Mouse (Mus musculus) right cerebral cortex, adult 2 months (tissue): ENCODE results near the gene 6030445D17Rik.

Experiments
- DNase-seq, 2 experiments: peaks; one replicate each; pipeline ENCODE4 v3.0.0; 2021 to 2022; ENCODE audit warnings: low spot score in 2 of 2

6030445D17Rik gene

DNA sequence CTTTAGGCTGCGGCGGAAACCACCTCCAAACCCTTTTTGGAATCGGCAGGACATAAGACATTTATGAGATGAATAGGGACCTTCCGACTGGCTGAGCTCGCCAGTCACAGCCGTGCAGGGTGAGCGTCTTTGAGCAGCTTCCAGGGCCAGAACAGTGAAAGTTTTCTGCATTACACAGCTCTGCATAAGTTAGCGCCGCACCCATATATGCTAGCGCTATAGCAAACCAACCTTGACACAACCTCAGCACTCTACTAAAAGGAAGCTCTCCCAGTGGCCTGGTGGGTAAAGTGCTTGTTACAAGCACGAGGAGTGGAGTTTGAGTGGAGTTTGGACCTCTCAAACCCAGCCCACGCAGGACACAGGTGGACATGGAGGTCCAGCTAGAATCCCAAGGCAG lies 2.8 kb upstream of the 6030445D17Rik start:
- DNase-seq, result no peak

DNA sequence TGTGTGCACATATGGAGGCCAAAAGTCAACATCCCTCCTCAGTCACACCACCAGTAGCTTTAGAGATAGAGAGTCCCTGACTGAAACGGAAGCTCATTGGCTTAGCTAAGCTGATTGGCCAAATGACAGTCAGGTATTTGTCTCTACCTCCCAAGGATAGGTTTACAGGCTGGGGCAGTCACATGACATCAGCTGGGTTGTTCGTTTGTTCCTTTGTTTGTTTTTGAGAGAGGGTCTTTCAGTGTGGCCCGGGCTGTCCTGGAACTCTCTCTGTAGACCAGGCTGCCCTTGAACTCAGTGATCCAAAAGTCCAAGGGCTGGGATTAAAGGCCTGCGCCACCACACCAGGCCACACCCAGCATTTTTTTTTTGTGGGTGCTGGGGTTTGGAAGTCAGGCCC lies 844 bp upstream of the 6030445D17Rik start:
- DNase-seq, result no peak

DNA sequence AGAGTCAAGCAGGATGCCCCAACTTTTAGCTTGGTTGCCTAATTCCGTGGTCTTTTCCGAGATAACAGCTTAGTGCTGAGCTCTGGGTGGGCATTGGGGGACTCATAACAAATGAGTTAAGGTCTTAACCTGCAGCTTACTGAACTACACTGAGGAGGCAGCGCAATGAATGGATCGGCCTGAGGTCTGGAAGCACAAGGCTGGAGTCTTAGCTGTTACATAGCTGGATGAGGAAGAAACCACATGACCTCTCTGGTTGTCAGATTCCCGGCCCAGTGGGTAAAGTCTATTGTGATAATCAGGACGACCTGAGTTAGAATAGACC lies 327 bp upstream of the 6030445D17Rik start:
- DNase-seq, result peak in 1 of 2 experiments; percentile 40

DNA sequence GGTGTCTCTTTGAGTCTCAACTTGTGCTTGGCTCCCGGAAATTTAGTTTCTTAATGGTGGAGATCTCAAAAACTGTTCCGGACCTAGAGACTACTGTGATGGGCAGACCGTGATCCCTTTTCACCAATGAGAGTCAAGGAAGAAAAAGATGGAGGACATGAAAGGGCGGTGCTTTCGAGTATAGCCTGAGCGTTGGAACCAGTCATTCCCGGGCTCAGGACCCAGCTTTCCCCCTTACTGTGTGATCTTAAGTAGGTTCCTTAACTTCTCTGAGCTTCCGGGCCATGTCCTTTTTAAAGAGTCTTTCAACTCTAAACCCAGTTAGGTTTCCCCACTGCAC lies 759 bp downstream of the 6030445D17Rik start:
- DNase-seq, result peak; percentile 18 to 41

DNA sequence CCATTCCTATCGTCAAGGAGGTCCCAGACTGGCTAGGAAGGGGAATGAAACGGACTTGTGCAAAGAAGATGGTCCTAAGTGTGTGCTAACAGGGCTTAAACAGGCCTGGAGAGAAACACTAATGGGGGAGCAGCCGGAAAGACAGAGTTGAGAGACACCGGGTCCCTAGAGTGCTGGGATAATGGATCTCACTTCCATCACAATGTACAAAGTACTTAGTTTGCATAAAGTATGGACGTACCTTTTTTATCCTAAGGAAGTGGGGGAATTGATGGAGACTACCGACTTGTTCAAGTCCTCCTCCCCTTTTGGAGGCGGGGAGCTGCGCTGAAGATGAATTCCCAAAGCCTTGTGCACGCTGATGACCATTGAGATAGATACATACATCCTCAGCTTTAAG lies 1.4 kb downstream of the 6030445D17Rik start:
- DNase-seq, result no peak

DNA sequence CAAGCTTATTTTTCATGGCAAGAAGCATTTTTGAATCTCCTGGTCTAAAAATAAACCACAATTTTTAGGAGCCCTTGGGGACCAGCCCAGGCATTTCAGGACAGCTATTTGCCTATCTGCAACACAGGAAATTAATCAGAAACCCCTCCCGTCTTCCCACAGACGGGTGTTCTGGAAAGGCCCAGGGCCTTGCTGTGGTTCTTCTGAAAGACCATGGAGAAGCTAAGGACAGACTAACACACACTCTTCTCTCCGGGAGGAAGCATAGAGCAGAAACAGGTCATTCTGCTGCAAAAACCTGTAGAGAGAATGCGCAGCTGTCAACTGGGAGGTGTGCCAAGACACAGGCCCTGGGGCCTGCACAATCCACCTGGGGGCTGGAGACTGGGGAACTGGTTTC lies 4.2 kb downstream of the 6030445D17Rik start:
- DNase-seq, result peak in 1 of 2 experiments; percentile 8

DNA sequence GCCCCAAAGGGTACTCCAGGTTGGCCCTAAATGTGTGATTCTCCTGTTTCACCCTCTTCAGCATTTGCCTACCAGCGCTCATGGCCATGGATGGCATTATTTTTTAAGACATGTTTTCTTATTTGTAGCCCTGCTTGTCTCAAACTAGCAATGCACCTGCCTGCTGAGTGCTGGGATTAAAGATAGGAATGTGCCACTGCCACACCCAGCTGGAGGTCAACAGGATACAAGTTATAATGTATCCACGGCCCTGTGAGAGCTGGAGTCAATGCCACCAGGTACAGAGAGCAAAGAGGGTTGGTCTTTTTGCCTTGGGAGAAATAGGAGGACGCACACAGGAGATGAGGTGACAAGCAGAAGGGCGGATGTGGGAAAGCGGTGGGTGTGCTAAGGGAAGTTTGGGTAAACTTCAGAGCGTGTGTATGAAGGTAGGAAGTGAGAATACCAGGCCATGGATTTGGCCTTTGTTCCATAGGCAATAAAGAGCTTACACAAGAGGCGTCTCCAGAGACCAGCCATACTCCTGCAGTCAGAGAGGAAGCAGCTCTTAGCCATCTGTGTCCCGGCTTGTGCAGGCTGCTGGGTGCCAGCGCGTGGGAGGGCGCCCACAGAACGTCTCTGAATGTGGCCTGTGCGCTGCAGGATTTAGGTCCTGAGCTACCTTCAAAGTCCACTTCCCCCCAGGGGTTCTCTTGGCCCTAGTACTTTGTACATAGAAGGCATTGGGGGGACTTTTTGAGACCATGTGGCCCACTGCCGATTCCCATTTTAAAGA lies 6.7 kb downstream of the 6030445D17Rik start:
- DNase-seq, result peak; percentile 62 to 77

DNA sequence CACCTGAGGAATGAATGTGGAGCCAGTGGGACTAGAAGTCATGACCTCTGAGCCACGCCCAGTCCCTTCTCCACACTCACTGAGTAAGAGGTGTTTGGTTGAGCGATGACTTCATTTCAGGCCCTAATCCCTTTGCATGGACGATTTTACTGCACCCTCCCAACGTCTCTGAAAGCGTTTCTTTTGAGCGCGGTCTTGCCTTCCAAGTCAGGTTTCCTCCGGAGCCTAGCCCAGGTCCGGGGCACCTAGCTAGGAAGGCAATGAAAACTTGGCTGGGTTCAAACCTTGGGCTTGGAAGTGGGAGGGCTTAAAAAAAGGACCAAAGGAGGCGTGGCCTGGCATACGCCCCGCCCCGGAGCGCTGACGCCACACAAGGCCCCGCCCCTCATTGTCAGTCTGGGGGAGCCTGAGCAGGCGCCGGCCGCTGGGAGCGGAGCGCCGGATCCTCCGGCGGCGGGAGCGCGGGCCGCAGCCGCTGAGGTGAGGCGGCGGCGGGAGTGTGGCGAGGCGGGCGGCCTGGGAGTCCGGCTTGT lies 7.4 kb downstream of the 6030445D17Rik start, which contains the start of gene Luzp1:
Gene Luzp1, plus strand, starts transcription at position 391 of the 533 bp plus-strand sequence.
- DNase-seq, result peak; percentile 89 to 95

DNA sequence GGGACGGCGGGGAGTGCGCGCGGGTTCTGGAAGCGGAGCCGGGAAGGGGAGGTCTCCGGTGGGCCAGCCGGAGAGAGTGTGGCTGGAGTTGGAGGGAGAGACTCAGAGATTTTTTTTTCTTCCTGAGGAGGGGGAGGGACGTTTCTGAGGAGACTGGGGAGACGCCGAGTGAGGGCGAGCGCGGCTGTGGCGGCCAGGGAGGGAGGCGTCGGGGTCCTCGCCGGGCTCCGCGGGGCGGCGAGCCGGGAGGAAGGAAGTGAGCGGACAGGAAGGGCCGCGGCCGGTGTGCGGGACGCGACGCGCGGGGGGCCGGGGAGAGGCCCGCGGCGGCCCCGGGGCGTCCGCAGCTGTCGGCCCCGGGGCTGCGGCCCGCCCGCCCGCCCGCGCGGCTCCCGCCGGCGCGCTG lies 7.9 kb downstream of the 6030445D17Rik start:
- DNase-seq, result peak in 1 of 2 experiments; percentile 9

DNA sequence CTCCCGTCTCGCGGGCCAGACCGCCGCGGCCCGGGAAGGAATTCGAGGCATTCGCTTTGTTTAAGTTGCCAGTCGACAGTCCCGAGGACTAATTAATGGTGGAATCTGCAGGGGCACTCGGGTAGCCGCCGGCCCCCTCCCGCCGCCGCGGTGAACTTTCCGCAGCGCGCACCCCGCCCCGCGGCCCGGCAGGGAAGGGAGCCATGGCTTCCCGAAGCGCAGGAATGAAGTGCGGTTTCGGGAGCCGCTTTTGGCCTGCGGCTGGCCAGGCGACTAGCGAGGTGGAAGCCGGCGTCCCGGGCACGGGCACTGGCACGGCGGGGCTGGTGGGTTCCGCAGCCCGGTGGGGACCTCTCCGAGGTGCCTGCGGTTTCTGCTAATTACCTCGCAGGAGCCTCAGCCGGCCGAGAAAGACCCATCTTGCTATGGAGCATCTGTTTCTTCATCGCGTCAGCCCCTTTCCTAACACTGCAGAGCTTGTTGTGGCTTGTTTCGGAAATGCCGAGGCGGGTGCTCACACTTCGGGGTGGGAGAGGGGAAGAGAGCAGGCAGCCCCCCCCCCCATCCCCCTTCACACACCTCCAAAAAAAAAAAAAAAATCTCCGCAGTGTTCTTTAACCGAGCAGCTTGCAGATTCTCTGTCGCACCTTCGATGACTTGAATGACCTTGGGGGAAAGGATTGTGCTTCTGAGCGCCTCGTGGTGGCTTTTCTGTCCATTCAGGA lies 8.5 kb downstream of the 6030445D17Rik start:
- peak; percentile 43 to 57 for DNase-seq

DNA sequence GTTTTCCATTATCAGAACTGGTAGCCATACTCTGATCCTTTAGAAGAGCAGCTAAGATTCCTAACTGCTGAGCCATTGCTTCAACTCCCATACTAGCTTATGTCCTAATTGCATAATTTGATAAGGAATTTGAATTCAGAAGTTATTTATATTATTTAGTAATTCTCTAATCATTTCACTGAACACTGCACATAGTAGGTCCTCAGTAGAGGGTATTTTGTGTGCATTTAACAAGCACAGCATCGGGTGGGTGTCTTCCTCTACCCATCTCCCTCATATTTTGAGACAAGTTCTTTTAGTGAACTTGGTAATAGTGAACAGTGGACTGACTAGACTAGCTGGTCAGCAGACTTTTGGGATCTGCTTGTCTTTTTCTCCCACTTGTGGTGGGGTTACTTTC lies 14.6 kb downstream of the 6030445D17Rik start:
- no peak for DNase-seq

DNA sequence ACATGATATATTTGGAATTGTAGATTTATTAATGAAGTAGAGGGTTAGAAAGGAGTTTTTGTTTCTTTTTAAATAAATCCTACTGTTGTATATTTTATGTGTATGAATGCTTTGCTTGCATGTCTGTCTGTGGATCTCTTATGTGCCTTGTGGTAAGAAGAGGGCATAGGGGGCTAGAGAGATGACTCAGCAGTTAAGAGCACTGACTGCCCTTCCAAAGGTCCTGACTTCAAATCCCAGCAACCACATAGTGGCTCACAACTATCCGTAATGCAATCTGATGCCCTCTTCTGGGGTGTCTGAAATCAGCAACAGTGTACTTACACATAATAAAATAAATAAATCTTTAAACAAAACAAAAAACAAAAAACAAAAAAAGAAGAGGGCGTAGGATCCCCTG lies 24.5 kb downstream of the 6030445D17Rik start:
- no peak for DNase-seq

DNA sequence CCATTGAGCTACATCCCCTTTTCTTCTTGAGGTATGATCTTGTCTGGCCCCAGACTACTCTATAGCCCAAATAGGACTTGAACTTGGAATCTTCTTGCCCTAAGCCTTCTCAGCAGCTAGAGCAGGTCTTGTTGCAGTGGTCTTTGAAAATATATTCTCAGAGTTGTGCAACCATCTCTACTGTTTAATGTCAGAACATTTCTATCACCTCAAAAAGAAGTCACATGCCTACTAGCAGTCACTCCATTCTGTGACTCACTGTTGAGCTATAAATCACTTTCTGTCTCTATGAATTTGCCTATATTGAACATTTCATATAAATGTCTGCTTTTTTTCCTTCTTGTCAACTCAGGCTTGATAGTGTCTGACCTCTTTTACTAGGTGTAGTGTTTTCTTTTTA lies 33.9 kb downstream of the 6030445D17Rik start:
- no peak for DNase-seq

DNA sequence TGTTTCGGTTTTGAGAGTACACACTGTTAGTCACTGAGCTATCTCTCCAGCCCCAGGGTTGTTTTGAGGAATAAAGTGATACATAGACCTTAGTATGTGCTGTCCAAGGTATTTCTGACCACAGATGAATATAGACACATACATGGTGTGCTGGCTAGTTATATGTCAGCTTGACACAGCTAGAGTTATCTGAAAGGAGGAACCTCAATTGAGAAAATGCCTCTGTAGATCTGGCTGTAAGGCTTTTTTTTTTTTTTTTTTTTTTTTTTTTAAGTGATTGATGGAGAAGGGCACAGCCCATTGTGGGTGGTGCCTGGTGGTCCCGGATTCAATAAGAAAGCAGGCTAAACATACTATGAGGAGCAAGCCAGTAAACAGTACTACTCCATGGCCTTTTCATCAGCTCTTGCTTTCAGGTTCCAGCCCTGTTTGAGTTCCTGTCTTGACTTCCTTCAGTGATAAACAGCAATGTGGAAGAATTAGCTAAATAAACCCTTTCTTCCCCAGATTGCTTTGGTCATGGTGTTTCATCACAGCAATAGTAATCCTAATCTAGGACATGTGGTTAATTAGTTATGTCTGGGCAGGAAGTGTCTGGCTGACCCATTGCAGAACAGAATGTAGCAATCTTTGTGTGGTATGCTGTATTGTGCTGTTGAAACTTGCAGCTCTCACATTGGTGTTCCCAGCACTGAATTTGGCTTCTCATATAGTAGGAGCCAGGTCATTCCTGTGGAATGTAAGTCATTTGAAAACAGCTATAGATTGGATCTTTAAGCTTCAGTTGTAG lies 43.6 kb downstream of the 6030445D17Rik start:
- no peak for DNase-seq

DNA sequence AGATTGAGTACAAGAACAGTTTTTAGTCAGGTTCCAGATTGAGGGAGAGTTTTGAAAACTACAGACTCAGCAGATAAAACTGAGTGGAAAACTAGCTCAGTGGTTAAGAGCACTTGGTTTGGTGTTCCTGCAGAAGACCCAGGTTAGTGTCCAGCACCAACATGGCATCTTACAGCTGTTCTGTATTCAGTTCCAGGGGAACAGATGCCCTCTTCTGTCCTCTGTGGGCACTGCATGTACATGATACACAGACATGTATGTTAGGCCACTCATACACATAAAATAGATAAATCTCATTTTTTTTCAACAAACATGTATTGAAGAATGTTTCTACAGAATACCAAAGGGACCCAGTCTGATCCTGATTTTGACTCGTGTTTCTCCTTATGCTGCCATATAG lies 47.8 kb downstream of the 6030445D17Rik start:
- no peak for DNase-seq

DNA sequence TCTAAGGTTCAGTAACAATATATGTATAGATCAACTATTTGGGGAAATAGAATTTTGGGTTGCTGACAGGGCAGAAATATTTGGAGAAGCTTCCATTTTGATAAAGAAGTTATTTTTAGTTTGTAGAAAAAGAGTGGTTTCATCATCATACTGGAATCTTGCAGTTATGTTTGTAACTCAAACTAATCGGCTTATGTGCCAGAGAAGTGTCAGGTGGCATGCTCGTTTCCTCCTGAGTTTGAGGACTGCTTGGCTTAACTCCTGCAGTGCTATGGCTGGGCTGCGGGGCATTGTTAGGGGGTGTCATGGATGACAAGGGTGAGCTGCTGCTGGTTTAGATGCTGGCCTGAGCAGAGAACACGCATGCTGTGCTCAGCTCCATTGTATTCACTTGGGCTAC lies 49.7 kb downstream of the 6030445D17Rik start:
- DNase-seq, result no peak

DNA sequence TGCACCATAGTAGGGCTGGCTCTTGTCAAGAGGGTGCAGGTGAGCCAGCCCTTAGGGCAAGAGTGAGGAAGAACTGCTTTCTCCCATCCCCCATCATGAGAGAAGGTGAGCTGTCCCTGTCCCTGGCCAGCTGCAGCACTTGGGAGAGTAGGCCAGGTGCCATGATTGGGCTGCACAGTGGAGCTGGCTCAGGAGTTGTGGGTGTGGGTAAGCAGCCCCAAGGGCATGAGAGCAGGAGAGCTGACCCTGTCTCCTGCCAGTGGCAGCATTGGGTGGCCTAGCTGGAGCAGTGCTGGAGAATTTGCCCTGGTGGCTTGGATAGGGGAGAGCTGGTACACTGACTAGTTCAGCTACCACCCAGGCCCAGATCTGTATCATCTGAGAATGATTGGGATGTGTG lies 50.9 kb downstream of the 6030445D17Rik start:
- DNase-seq, result no peak
